Mouse (Mus musculus) forebrain, embryonic 15.5 days (tissue): ENCODE measurements around the gene Rps6kl1. TPM values are rescaled to one million over a fixed set of nuclear protein-coding genes. Genes with fewer than 3 reads are reported as not detected.
A peak's percentile ranks its signal among the peaks of the same experiment; 100 is the strongest.

Experiments
- ATAC-seq: fragments of 200-750 bp; cut with Nextera tagmentation; replicated peaks from 2 replicates; pipeline ENCODE4 v1.8.0; 2017; ENCODE audit warnings: mild to moderate bottlenecking, moderate TSS enrichment, moderate library complexity
- H3K27ac ChIP-seq: fragments of 300-500 bp; sonication (generic); replicated peaks from 2 replicates; pipeline ENCODE4 v1.5.1; 2015; ENCODE audit warnings: mild to moderate bottlenecking, inconsistent platforms
- H3K27me3 ChIP-seq: fragments of 300-500 bp; sonication (generic); 2 replicates; pipeline ENCODE4 v1.6.1; 2015; ENCODE audit warnings: inconsistent platforms
- H3K36me3 ChIP-seq: fragments of 300-500 bp; sonication (generic); 2 replicates; pipeline ENCODE4 v1.6.1; 2015; ENCODE audit warnings: mild to moderate bottlenecking, inconsistent platforms
- H3K4me1 ChIP-seq: fragments of 300-500 bp; sonication (generic); 2 replicates; pipeline ENCODE4 v1.6.1; 2015; ENCODE audit warnings: inconsistent platforms
- H3K4me2 ChIP-seq: fragments of 300-500 bp; sonication (generic); replicated peaks from 2 replicates; pipeline ENCODE4 v1.6.1; 2015; ENCODE audit warnings: mild to moderate bottlenecking, inconsistent platforms
- H3K4me3 ChIP-seq: fragments of 300-500 bp; sonication (generic); 2 replicates; pipeline ENCODE4 v1.5.1; 2015; ENCODE audit warnings: mild to moderate bottlenecking, inconsistent platforms
- H3K9ac ChIP-seq: fragments of 300-500 bp; sonication (generic); replicated peaks from 2 replicates; pipeline ENCODE4 v1.6.1; 2015; ENCODE audit warnings: mild to moderate bottlenecking, inconsistent platforms
- H3K9me3 ChIP-seq: fragments of 300-500 bp; sonication (generic); 2 replicates; pipeline ENCODE4 v1.6.1; 2016; ENCODE audit warnings: inconsistent platforms
- WGBS: fragments of 180-500 bp; shearing (Covaris S2); methylation state at CpG from one replicate; pipeline ENCODE4 v1.1.7; 2015; ENCODE audit warnings: mixed read lengths; 5-methylcytosine and 5-hydroxymethylcytosine counted together
- polyA plus RNA-seq: library from polyadenylated mRNA; unstranded; fragments of >200 nt; fragmentation: Nextera tagmentation; extraction: Ambion mirVana; gene quantifications from 2 replicates; pipeline ENCODE4 v1.2.1, GENCODE M21; 2015

The Rps6kl1 gene
- polyA plus RNA-seq, 1 experiment from 2014 or later = 22.2 TPM

- no peak overlapping the region for H3K4me2 ChIP-seq
- no peak overlapping the region for H3K4me3 ChIP-seq
- H3K4me1 ChIP-seq = peaks cover 5% of the 10 kb centered on the region; the same call in 1 of the 2 replicates
- 46% methylated on average over 14 of the region's 14 CpGs for WGBS
- peak; percentile 59 for ATAC-seq
- no peaks in the 10 kb centered on the region for H3K9me3 ChIP-seq
- H3K27me3 ChIP-seq = no peaks in the 10 kb centered on the region
- no peak overlapping the region for H3K9ac ChIP-seq
- H3K36me3 ChIP-seq = peaks cover 6% of the 10 kb centered on the region; the same call in 1 of the 2 replicates
- H3K27ac ChIP-seq = no peak overlapping the region
Observed at GRCm38 (mm10) chr12:85094010-85094409, 57.1 kb downstream of the Rps6kl1 start.

GRCm38 (mm10) chr12:85092214-85092613 lies 58.9 kb downstream of the Rps6kl1 start:
- no peak overlapping the region for H3K4me3 ChIP-seq
- no peak for ATAC-seq

GRCm38 (mm10) chr12:85091190-85091589 lies 59.9 kb downstream of the Rps6kl1 start:
- no peak overlapping the region for H3K9ac ChIP-seq
- WGBS = 85% methylated on average over 3 of the region's 3 CpGs

More at GRCm38 (mm10) chr12:85092214-85092613, 58.9 kb downstream of the Rps6kl1 start:
- Histone ChIP-seq H3K27ac (no peak overlapping the region), H3K9me3 (no peaks in the 10 kb centered on the region), H3K9ac (no peak overlapping the region), H3K36me3 (peaks cover 22% of the 10 kb centered on the region), H3K4me2 (no peak overlapping the region), H3K4me1 (peaks cover 5% of the 10 kb centered on the region; the same call in 1 of the 2 replicates), H3K27me3 (no peaks in the 10 kb centered on the region)
- WGBS = 8% methylated on average over 3 of the region's 3 CpGs

GRCm38 (mm10) chr12:85087845-85088244 lies 63.2 kb downstream of the Rps6kl1 start:
- Histone ChIP-seq H3K27ac (no peak overlapping the region), H3K36me3 (peaks cover 26% of the 10 kb centered on the region), H3K27me3 (no peaks in the 10 kb centered on the region), H3K4me1 (no peaks in the 10 kb centered on the region), H3K9me3 (no peaks in the 10 kb centered on the region), H3K4me3 (no peak overlapping the region), H3K9ac (no peak overlapping the region), H3K4me2 (no peak overlapping the region)
- ATAC-seq = no peak
- 95% methylated on average over 12 of the region's 12 CpGs for WGBS

More at GRCm38 (mm10) chr12:85091190-85091589, 59.9 kb downstream of the Rps6kl1 start:
- Histone ChIP-seq H3K36me3 (peaks cover 26% of the 10 kb centered on the region), H3K27ac (no peak overlapping the region), H3K27me3 (no peaks in the 10 kb centered on the region), H3K4me2 (no peak overlapping the region), H3K9me3 (no peaks in the 10 kb centered on the region), H3K4me1 (peaks cover 5% of the 10 kb centered on the region; the same call in 1 of the 2 replicates), H3K4me3 (no peak overlapping the region)
- no peak for ATAC-seq

Other genes with a start within 250 kb of the Rps6kl1 start
- gene Fcf1, start 180.4 kb downstream of the Rps6kl1 start, polyA plus RNA-seq = 117 and 118 TPM in 2 replicates
- gene Arel1, start 180.4 kb downstream of the Rps6kl1 start, polyA plus RNA-seq = 34.9 and 35.5 TPM in 2 replicates
- 37.3 and 39.8 TPM in 2 replicates for gene Ylpm1, start 154.9 kb downstream of the Rps6kl1 start, polyA plus RNA-seq
- 1.7 and 1.8 TPM in 2 replicates for gene Prox2, start 40.5 kb downstream of the Rps6kl1 start, polyA plus RNA-seq
- 96.3 and 99.7 TPM in 2 replicates for gene Dlst, start 40.4 kb downstream of the Rps6kl1 start, polyA plus RNA-seq
- 6.2 and 6.3 TPM in 2 replicates for gene Pgf, start 26.5 kb upstream of the Rps6kl1 start, polyA plus RNA-seq
- gene Eif2b2, start 68.2 kb upstream of the Rps6kl1 start, polyA plus RNA-seq = 81.9 and 84.3 TPM in 2 replicates
- gene Mlh3, start 119.3 kb upstream of the Rps6kl1 start, polyA plus RNA-seq = 10.3 and 10.7 TPM in 2 replicates
- gene Acyp1, start 137.2 kb upstream of the Rps6kl1 start, polyA plus RNA-seq = 56.4 TPM in 2 replicates
- 1.1 TPM in 2 replicates for gene Zc2hc1c, start 137.3 kb upstream of the Rps6kl1 start, polyA plus RNA-seq
- 13.7 and 14.6 TPM in 2 replicates for gene Nek9, start 188.1 kb upstream of the Rps6kl1 start, polyA plus RNA-seq
- 150 and 156 TPM in 2 replicates for gene Tmed10, start 223.6 kb upstream of the Rps6kl1 start, polyA plus RNA-seq